Mouse (Mus musculus): ENCODE measurements around the gene Ecsit. TPM values are rescaled to one million over a fixed set of nuclear protein-coding genes. Genes with fewer than 3 reads are reported as not detected.

Gene Ecsit
- polyA plus RNA-seq, 1 experiment from 2014 or later, result 50.5 TPM

- Histone ChIP-seq H3K4me2 (ENCODE audit: low read length) (peak overlapping the region; percentile 89), H3K36me3 (ENCODE audit: control insufficient read depth, insufficient read depth, low read length) (peaks cover 36% of the 10 kb centered on the region), H3K27ac (replicated peaks in 1 of 2; ENCODE audit: control insufficient read depth in 1 of 2, insufficient read depth in 1 of 2, low read depth in 2 of 2, low read length in 2 of 2) (no peak overlapping the region), H3K4me1 (ENCODE audit: control insufficient read depth in 2 of 2, insufficient read depth in 2 of 2, low read length in 2 of 2) (peaks cover 4 to 10% of the 10 kb centered on the region in 2 experiments), H3K4me3 (ENCODE audit: control insufficient read depth in 1 of 2, insufficient read depth in 1 of 2, low read depth in 1 of 2, low read length in 2 of 2) (no peak overlapping the region), H3K9ac (ENCODE audit: low read length) (no peak overlapping the region), H3K27me3 (ENCODE audit: control insufficient read depth, insufficient read depth, low read length) (no peaks in the 10 kb centered on the region), H3K9me3 (ENCODE audit: control insufficient read depth, low read length) (no peaks in the 10 kb centered on the region)
- ATAC-seq (ENCODE audit: insufficient number of reproducible peaks, insufficient read depth, low FRiP score, low read depth), result no peak
- WGBS, result 87% methylated on average over 4 of the region's 4 CpGs
Measured at GRCm38 (mm10) chr9:22115635-22116034, 30.4 kb upstream of the Ecsit start.

- WGBS, result 87% methylated on average over 9 of the region's 9 CpGs
- Histone ChIP-seq H3K9ac (ENCODE audit: low read length) (no peak overlapping the region), H3K4me3 (ENCODE audit: control insufficient read depth in 1 of 2, insufficient read depth in 1 of 2, low read depth in 1 of 2, low read length in 2 of 2) (no peak overlapping the region), H3K4me2 (ENCODE audit: low read length) (no peak overlapping the region), H3K36me3 (ENCODE audit: control insufficient read depth, insufficient read depth, low read length) (peaks cover 94% of the 10 kb centered on the region), H3K27ac (replicated peaks in 1 of 2; ENCODE audit: control insufficient read depth in 1 of 2, insufficient read depth in 1 of 2, low read depth in 2 of 2, low read length in 2 of 2) (no peak overlapping the region), H3K9me3 (ENCODE audit: control insufficient read depth, low read length) (no peaks in the 10 kb centered on the region), H3K27me3 (ENCODE audit: control insufficient read depth, insufficient read depth, low read length) (no peaks in the 10 kb centered on the region), H3K4me1 (ENCODE audit: control insufficient read depth in 2 of 2, insufficient read depth in 2 of 2, low read length in 2 of 2) (no peaks in the 10 kb centered on the region)
- no peak for ATAC-seq (ENCODE audit: insufficient number of reproducible peaks, insufficient read depth, low FRiP score, low read depth)
Measured at GRCm38 (mm10) chr9:22108194-22108593, 23.0 kb upstream of the Ecsit start.

DNA sequence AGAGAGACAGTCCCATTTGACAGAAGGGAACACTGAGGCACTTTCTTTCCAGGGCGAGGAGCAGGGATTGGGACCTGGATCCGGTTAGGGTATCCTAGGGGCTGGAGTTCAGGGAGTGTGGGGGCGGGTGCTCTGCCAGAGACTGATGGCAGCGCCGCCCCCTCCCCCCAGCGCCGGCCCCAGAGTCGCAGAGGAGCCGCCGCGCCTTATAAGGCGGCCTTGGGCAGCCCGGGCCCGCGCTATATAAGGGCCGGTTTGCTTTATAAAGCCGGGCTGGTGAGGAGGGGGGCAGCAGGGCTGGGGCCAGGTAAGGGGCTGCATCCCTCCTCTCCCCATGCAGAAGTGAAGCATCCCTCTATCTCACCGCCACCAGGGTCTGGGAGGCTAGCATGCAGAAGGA, 14.7 kb upstream of the Ecsit start:
- Histone ChIP-seq H3K27ac (replicated peaks in 1 of 2; ENCODE audit: control insufficient read depth in 1 of 2, insufficient read depth in 1 of 2, low read depth in 2 of 2, low read length in 2 of 2) (peak overlapping the region; percentile 68 to 86), H3K4me1 (ENCODE audit: control insufficient read depth in 2 of 2, insufficient read depth in 2 of 2, low read length in 2 of 2) (peaks cover 13 to 15% of the 10 kb centered on the region in 2 experiments; a peak in 2 of 4 replicates), H3K9ac (ENCODE audit: low read length) (peak overlapping the region; percentile 69), H3K4me3 (ENCODE audit: control insufficient read depth in 1 of 2, insufficient read depth in 1 of 2, low read depth in 1 of 2, low read length in 2 of 2) (peak overlapping the region; percentile 38 to 48), H3K4me2 (ENCODE audit: low read length) (peak overlapping the region; percentile 62), H3K36me3 (ENCODE audit: control insufficient read depth, insufficient read depth, low read length) (peaks cover 35% of the 10 kb centered on the region), H3K9me3 (ENCODE audit: control insufficient read depth, low read length) (no peaks in the 10 kb centered on the region), H3K27me3 (ENCODE audit: control insufficient read depth, insufficient read depth, low read length) (no peaks in the 10 kb centered on the region)
- under 1% methylated on average over 17 of the region's 18 CpGs for WGBS
- ATAC-seq (ENCODE audit: insufficient number of reproducible peaks, insufficient read depth, low FRiP score, low read depth), result peak; percentile 54

DNA sequence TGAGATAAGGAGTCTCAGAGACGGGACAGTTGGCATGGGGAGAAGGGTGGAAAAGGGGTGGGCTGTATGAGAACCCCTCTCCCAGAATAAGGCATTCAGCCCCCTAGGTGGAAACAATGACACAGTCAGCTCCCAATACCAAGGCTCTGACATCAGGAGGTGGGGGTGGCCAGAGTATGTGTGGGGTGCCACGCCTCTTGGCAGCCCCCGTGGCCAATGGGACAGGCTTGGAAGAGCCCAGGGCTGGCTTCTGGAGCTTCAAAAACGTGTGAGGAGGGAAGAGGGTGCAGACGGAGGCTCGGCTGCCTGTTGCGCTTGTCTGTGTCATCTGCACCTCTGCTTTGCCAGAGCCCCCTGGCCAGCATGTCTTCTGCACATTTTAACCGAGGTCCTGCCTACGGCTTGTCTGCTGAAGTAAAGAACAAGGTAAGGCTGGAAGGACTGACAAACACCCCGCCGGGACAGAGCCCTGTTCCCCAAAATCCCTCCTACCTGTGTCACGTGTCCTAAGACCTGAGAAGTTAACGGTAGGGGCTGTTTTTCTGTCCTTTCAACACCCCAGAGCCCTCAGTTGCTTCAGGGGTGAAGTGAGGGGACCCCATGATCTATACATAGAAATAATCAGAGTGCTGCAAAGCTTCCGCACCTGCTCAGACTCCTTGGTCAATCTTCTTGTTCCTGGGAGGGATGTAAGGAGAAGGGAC, 13.9 kb upstream of the Ecsit start, which contains the start of gene Cnn1:
TSS of gene Cnn1 (plus strand) at position 224 of the 704 bp plus-strand sequence.
- ATAC-seq (ENCODE audit: insufficient number of reproducible peaks, insufficient read depth, low FRiP score, low read depth), result peak; percentile 60

DNA sequence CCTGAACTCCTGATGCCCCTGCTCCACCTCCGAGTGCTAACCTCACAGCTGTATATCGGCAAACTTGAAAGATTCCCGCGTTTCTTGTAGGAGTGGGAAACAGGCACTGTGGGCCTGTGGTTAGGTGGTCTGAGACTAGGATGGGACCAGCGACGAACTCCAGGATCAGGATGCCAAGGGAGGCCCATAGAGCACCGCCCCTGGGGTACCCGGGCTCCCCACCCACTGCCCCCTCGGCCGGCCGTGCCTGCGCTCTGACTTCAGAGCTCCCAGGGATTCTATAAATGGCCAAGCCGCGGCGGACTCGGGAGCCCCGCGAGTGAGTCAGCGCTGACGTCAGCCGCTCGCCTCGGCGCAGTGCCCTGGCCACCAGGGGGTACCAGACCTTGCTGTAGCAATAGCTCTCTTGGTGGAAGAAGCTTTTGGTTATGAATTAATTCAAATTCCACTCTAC, 10.6 kb upstream of the Ecsit start:
- Histone ChIP-seq H3K9me3 (ENCODE audit: control insufficient read depth, low read length) (no peaks in the 10 kb centered on the region), H3K27me3 (ENCODE audit: control insufficient read depth, insufficient read depth, low read length) (no peaks in the 10 kb centered on the region), H3K4me1 (ENCODE audit: control insufficient read depth in 2 of 2, insufficient read depth in 2 of 2, low read length in 2 of 2) (peaks cover 12 to 15% of the 10 kb centered on the region in 2 experiments; a peak in 2 of 4 replicates), H3K4me2 (ENCODE audit: low read length) (peak overlapping the region; percentile 72), H3K4me3 (ENCODE audit: control insufficient read depth in 1 of 2, insufficient read depth in 1 of 2, low read depth in 1 of 2, low read length in 2 of 2) (peak overlapping the region; percentile 14 to 38), H3K27ac (replicated peaks in 1 of 2; ENCODE audit: control insufficient read depth in 1 of 2, insufficient read depth in 1 of 2, low read depth in 2 of 2, low read length in 2 of 2) (peak overlapping the region; percentile 28 to 59; a peak in 2 of 4 replicates), H3K9ac (ENCODE audit: low read length) (peak overlapping the region; percentile 73), H3K36me3 (ENCODE audit: control insufficient read depth, insufficient read depth, low read length) (no peaks in the 10 kb centered on the region)
- WGBS, result 2% methylated on average over 24 of the region's 24 CpGs
- peak; percentile 44; the same call in 1 of the 2 replicates for ATAC-seq (ENCODE audit: insufficient number of reproducible peaks, insufficient read depth, low FRiP score, low read depth)

More for the DNA sequence above, 13.9 kb upstream of the Ecsit start, which contains the start of gene Cnn1:
- Histone ChIP-seq H3K4me3 (ENCODE audit: control insufficient read depth in 1 of 2, insufficient read depth in 1 of 2, low read depth in 1 of 2, low read length in 2 of 2) (peak within 1 kb of the TSS; percentile 38 to 48), H3K4me1 (ENCODE audit: control insufficient read depth in 2 of 2, insufficient read depth in 2 of 2, low read length in 2 of 2) (peaks cover 13 to 15% of the 10 kb centered on the region in 2 experiments; a peak in 2 of 4 replicates), H3K36me3 (ENCODE audit: control insufficient read depth, insufficient read depth, low read length) (peaks cover 31% of the 10 kb centered on the region), H3K4me2 (ENCODE audit: low read length) (peak within 1 kb of the TSS; percentile 62), H3K9me3 (ENCODE audit: control insufficient read depth, low read length) (no peaks in the 10 kb centered on the region), H3K27me3 (ENCODE audit: control insufficient read depth, insufficient read depth, low read length) (no peaks in the 10 kb centered on the region), H3K9ac (ENCODE audit: low read length) (peak within 1 kb of the TSS; percentile 69), H3K27ac (replicated peaks in 1 of 2; ENCODE audit: control insufficient read depth in 1 of 2, insufficient read depth in 1 of 2, low read depth in 2 of 2, low read length in 2 of 2) (peak within 1 kb of the TSS; percentile 68 to 86)
- 3% methylated on average over 14 of the region's 14 CpGs for WGBS

GRCm38 (mm10) chr9:22092746-22093145, 7.5 kb upstream of the Ecsit start:
- Histone ChIP-seq H3K36me3 (ENCODE audit: control insufficient read depth, insufficient read depth, low read length) (no peaks in the 10 kb centered on the region), H3K27ac (replicated peaks in 1 of 2; ENCODE audit: control insufficient read depth in 1 of 2, insufficient read depth in 1 of 2, low read depth in 2 of 2, low read length in 2 of 2) (no peak overlapping the region), H3K4me2 (ENCODE audit: low read length) (no peak overlapping the region), H3K4me1 (ENCODE audit: control insufficient read depth in 2 of 2, insufficient read depth in 2 of 2, low read length in 2 of 2) (0 out of 4 replicates have a peak, but pooled peaks cover 0 to 5% of the 10 kb centered on the region in 2 experiments), H3K4me3 (ENCODE audit: control insufficient read depth in 1 of 2, insufficient read depth in 1 of 2, low read depth in 1 of 2, low read length in 2 of 2) (no peak overlapping the region), H3K27me3 (ENCODE audit: control insufficient read depth, insufficient read depth, low read length) (no peaks in the 10 kb centered on the region), H3K9me3 (ENCODE audit: control insufficient read depth, low read length) (no peaks in the 10 kb centered on the region), H3K9ac (ENCODE audit: low read length) (no peak overlapping the region)
- WGBS, result 80% methylated on average over 6 of the region's 6 CpGs
- no peak for ATAC-seq (ENCODE audit: insufficient number of reproducible peaks, insufficient read depth, low FRiP score, low read depth)

- ATAC-seq (ENCODE audit: insufficient number of reproducible peaks, insufficient read depth, low FRiP score, low read depth), result no peak
- H3K9me3 ChIP-seq (ENCODE audit: control insufficient read depth, low read length), result no peaks in the 10 kb centered on the region
Measured at GRCm38 (mm10) chr9:22089986-22090385, 4.7 kb upstream of the Ecsit start.

More at GRCm38 (mm10) chr9:22089986-22090385, 4.7 kb upstream of the Ecsit start:
- Histone ChIP-seq H3K4me1 (ENCODE audit: control insufficient read depth in 2 of 2, insufficient read depth in 2 of 2, low read length in 2 of 2) (peaks cover 4 to 12% of the 10 kb centered on the region in 2 experiments), H3K9ac (ENCODE audit: low read length) (no peak overlapping the region), H3K27me3 (ENCODE audit: control insufficient read depth, insufficient read depth, low read length) (no peaks in the 10 kb centered on the region), H3K4me2 (ENCODE audit: low read length) (no peak overlapping the region), H3K27ac (replicated peaks in 1 of 2; ENCODE audit: control insufficient read depth in 1 of 2, insufficient read depth in 1 of 2, low read depth in 2 of 2, low read length in 2 of 2) (no peak overlapping the region), H3K36me3 (ENCODE audit: control insufficient read depth, insufficient read depth, low read length) (no peaks in the 10 kb centered on the region), H3K4me3 (ENCODE audit: control insufficient read depth in 1 of 2, insufficient read depth in 1 of 2, low read depth in 1 of 2, low read length in 2 of 2) (no peak overlapping the region)
- 71% methylated on average over 7 of the region's 7 CpGs for WGBS

Measured in heart, embryonic 14.5 days (tissue).